Mouse (Mus musculus) heart, postnatal 0 days (tissue): Measurements from ENCODE around the gene Rmdn2. TPM values are rescaled to one million over a fixed set of nuclear protein-coding genes. Genes with fewer than 3 reads are reported as not detected.

Source experiments
- ATAC-seq: fragments of 200-750 bp; cut with Nextera tagmentation; 2 replicates; pipeline ENCODE4 v1.8.0; 2017; ENCODE audit warnings: low read depth, moderate number of reproducible peaks, moderate library complexity; ENCODE audit not compliant: insufficient read depth
- DNase-seq: peaks from one replicate; pipeline ENCODE4 v3.0.0-alpha.2; 2016; ENCODE audit warnings: low spot score
- H3K27ac ChIP-seq: fragments of 300-500 bp; sonication (generic); 2 replicates; pipeline ENCODE4 v1.5.1; 2014; ENCODE audit warnings: low read depth, mild to moderate bottlenecking
- H3K27me3 ChIP-seq: fragments of 300-500 bp; sonication (generic); 2 replicates; pipeline ENCODE4 v1.6.1; 2014; ENCODE audit warnings: low read length, mixed read lengths; ENCODE audit not compliant: control insufficient read depth, insufficient read depth
- H3K36me3 ChIP-seq: fragments of 300-500 bp; sonication (generic); replicated peaks from 2 replicates; pipeline ENCODE4 v1.6.1; 2014; ENCODE audit warnings: low read length, mixed read lengths; ENCODE audit not compliant: control insufficient read depth, insufficient read depth
- H3K4me1 ChIP-seq: fragments of 300-500 bp; sonication (generic); 2 replicates; pipeline ENCODE4 v1.6.1; 2014; ENCODE audit warnings: antibody characterized with exemption; ENCODE audit not compliant: control insufficient read depth, insufficient read depth
- H3K4me2 ChIP-seq: fragments of 300-500 bp; sonication (generic); 2 replicates; pipeline ENCODE4 v1.6.1; 2014; ENCODE audit warnings: low read depth, mild to moderate bottlenecking, low read length, moderate library complexity
- H3K4me3 ChIP-seq: fragments of 300-500 bp; sonication (generic); 2 replicates; pipeline ENCODE4 v1.5.1; 2014; ENCODE audit warnings: low read depth, low read length
- H3K9ac ChIP-seq: fragments of 300-500 bp; sonication (generic); replicated peaks from 2 replicates; pipeline ENCODE4 v1.6.1; 2014; ENCODE audit warnings: low read depth, low read length, mixed read lengths
- H3K9me3 ChIP-seq: fragments of 300-500 bp; sonication (generic); replicated peaks from 2 replicates; pipeline ENCODE4 v1.6.1; 2016; ENCODE audit warnings: low read length; ENCODE audit not compliant: control insufficient read depth
- CTCF ChIP-seq: IDR thresholded peaks from 2 replicates; pipeline ENCODE4 v1.5.1; 2016; ENCODE audit warnings: antibody characterized with exemption, control low read depth, low read depth
- EP300 ChIP-seq: IDR thresholded peaks from 2 replicates; pipeline ENCODE4 v1.6.1; 2016; ENCODE audit warnings: antibody characterized with exemption, low read depth
- WGBS: fragments of 180-500 bp; shearing (Covaris S2); extraction: QIAGEN DNeasy Blood & Tissue Kit; methylation state at CpG from one replicate; pipeline ENCODE4 v1.1.7; 2014; 5-methylcytosine and 5-hydroxymethylcytosine counted together
- polyA plus RNA-seq: library from polyadenylated mRNA; unstranded; fragments of >200 nt; fragmentation: Nextera tagmentation; extraction: Ambion mirVana; gene quantifications from 2 replicates; pipeline ENCODE4 v1.2.1, GENCODE M21; 2015
- total RNA-seq: library from RNA; depleted of rRNA; stranded (reverse); fragments of >200 nt; gene quantifications from 2 replicates; pipeline ENCODE4 v1.2.3, GENCODE M21; 2014; ENCODE audit warnings: low replicate concordance

Gene Rmdn2
- total and polyA plus RNA-seq, 2 experiments from 2014 or later, result 3.0 to 11.4 TPM

DNA sequence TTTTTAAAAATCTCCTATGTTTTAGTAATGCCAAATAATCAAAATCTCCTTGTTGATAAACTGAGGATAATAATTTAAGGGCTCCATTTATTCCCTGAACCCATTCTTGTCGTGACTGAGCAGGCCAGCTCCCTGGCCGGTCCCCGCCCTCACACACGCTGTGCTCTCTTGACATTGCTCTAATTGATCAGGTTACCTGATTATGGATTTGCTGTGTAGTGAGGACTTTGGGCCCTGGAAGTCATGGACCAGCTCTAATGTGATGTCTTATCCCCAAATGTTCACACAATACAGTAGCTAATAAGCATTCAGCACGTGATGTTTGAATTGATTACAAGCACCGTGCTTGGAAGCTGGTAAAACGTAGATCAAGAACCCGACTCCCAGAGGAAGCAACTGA is 47.2 kb downstream of the Rmdn2 start:
- Histone ChIP-seq H3K36me3 (no peaks in the 10 kb centered on the region), H3K27ac (no peak overlapping the region)
- TF ChIP-seq EP300 (no peak), CTCF (no peak)

DNA sequence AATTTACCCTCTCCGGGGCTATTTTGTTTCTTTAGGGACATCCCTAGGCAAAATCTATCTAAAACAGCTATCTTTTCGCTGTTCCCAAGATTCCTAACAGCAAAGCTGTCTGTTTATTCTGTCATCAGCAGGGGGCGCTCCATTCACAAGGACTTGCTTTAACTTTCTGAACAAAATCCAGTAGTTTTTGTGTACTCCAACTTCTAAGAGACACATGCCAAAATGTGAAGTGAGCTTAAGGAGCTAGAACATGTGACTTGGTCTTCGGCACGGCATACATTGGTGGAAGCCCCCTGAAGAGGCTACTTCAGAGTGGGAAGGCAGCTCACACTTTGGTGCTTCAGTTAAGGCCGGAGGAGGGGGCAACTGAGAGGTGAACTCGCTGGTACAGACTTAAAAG is 49.7 kb downstream of the Rmdn2 start:
- Histone ChIP-seq H3K27ac (no peak overlapping the region), H3K9ac (no peak overlapping the region), H3K4me1 (no peaks in the 10 kb centered on the region), H3K27me3 (no peaks in the 10 kb centered on the region), H3K4me3 (no peak overlapping the region), H3K9me3 (no peaks in the 10 kb centered on the region), H3K4me2 (no peak overlapping the region), H3K36me3 (no peaks in the 10 kb centered on the region)
- WGBS, result 41% methylated on average over 7 of the region's 7 CpGs
- TF ChIP-seq EP300, result no peak
- TF ChIP-seq CTCF, result peak; percentile 65
- ATAC-seq (no peak), DNase-seq (peak; percentile 7)

More for the DNA sequence above, 47.2 kb downstream of the Rmdn2 start:
- ATAC-seq, result no peak
- no peak for DNase-seq
- no peaks in the 10 kb centered on the region for H3K4me1 ChIP-seq
- no peak overlapping the region for H3K4me3 ChIP-seq
- WGBS, result 76% methylated on average over 8 of the region's 8 CpGs
- H3K9me3 ChIP-seq, result no peaks in the 10 kb centered on the region
- no peak overlapping the region for H3K9ac ChIP-seq
- no peaks in the 10 kb centered on the region for H3K27me3 ChIP-seq
- H3K4me2 ChIP-seq, result no peak overlapping the region

DNA sequence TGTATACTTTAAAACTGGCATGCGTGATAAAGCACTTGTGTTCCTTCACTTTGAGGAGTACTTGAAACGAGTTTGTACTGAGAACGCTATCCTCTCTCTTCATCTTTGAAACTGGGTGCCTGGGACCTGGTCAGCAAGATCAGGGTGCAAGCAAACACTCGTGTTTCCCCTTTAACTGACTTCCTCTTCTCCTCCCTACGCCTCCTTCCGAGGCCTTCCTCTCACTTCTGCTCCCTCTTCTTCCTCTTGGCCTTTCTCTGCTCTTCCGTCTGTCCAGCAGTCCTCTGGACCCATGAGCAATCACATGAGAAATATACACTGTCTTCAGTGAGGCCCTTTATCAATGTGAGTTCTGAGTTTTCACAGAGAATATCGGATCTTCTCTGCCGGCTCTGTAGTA is 50.2 kb downstream of the Rmdn2 start:
- TF ChIP-seq EP300 (no peak), CTCF (no peak)
- ATAC-seq (no peak), DNase-seq (no peak)
- Histone ChIP-seq H3K27ac (no peak overlapping the region), H3K9me3 (no peaks in the 10 kb centered on the region), H3K4me1 (no peaks in the 10 kb centered on the region), H3K4me2 (no peak overlapping the region), H3K4me3 (no peak overlapping the region), H3K36me3 (no peaks in the 10 kb centered on the region), H3K27me3 (no peaks in the 10 kb centered on the region), H3K9ac (no peak overlapping the region)
- WGBS, result 86% methylated on average over 9 of the region's 9 CpGs

DNA sequence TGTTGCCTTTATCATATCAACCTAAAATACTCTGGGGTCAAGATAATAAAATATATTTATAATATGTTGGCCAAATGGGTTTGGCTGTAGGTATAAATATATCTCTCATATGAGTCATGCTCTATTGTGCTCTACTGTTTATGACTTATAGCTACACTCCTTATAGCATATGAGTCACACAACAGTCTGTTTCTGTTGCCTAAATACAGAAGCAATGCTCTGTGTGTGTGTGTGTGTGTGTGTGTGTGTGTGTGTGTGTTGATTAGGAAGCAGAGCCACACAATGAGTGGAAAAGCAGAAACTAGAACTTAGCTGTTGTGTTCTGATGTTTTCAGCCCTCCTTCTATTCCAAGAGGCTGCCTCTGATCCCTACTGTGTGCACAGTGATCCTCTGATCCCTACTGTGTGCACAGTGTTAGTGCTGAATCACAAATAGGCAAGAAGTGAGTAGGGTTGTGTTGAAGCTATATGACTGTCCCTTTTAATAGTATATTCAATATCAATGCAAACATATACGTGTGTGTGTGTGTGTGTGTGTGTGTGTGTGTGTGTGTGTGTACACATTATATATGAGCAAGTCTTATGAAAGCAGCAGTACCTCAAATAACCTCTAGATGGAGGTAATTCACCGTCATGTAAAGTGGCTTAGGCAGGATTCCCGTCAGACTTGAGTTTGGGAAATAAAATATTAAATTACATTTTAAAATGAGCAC is 51.9 kb downstream of the Rmdn2 start:
- no peak overlapping the region for H3K9ac ChIP-seq

DNA sequence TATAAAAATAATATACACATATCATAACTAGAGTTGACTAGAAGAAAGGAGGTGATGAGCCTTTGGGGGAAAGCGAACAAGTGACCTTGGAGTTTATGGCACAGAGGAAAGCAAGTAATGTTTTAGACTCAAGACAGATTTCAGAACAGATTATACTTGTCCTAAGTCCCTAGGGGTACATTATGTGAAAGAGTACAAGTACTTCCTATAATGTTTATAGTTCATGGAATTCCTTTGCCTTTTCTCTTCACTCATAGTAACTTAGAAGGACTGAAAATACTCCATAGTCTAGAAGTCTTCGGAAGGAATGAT is 52.4 kb downstream of the Rmdn2 start:
- Histone ChIP-seq H3K4me2 (no peak overlapping the region), H3K36me3 (no peaks in the 10 kb centered on the region), H3K9ac (no peak overlapping the region), H3K4me1 (no peaks in the 10 kb centered on the region), H3K4me3 (no peak overlapping the region), H3K9me3 (no peaks in the 10 kb centered on the region), H3K27me3 (no peaks in the 10 kb centered on the region), H3K27ac (no peak overlapping the region)
- ATAC-seq, result no peak
- whole genome bisulfite sequencing, result 93% methylated on average over 2 of the region's 2 CpGs
- TF ChIP-seq CTCF, result no peak
- TF ChIP-seq EP300, result no peak
- DNase-seq, result no peak

More for the DNA sequence above, 51.9 kb downstream of the Rmdn2 start:
- no peak overlapping the region for H3K27ac ChIP-seq
- no peak overlapping the region for H3K4me2 ChIP-seq
- TF ChIP-seq EP300 (no peak), CTCF (peak; percentile 74)
- no peaks in the 10 kb centered on the region for H3K27me3 ChIP-seq
- no peaks in the 10 kb centered on the region for H3K4me1 ChIP-seq
- DNase-seq (peak; percentile 47), ATAC-seq (peak; percentile 36; the same call in 1 of the 2 replicates)
- 22% methylated on average over 3 of the region's 3 CpGs for WGBS
- no peak overlapping the region for H3K4me3 ChIP-seq
- H3K36me3 ChIP-seq, result no peaks in the 10 kb centered on the region
- no peaks in the 10 kb centered on the region for H3K9me3 ChIP-seq

DNA sequence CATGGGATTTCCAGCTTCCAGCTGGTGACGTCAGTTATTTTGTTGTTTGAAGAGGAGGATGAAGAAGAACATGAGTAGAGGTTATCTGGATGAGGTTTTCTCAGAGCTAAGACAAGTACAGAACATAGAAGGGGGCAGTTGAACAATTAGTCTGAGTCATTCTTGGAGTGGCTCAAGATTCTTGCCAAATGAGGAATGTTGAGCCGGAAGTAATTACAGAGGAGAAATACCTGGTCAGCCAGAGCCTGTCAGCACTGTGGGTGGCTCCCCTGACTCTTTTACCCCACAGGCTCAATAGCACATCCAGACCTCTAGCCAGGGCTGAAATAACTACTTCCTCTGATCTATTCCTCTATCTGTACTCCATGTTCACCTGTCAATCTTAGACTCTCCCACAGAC is 59.2 kb downstream of the Rmdn2 start:
- Histone ChIP-seq H3K4me1 (no peaks in the 10 kb centered on the region), H3K27me3 (no peaks in the 10 kb centered on the region), H3K36me3 (no peaks in the 10 kb centered on the region), H3K27ac (no peak overlapping the region), H3K9ac (no peak overlapping the region), H3K9me3 (no peaks in the 10 kb centered on the region), H3K4me3 (no peak overlapping the region), H3K4me2 (no peak overlapping the region)
- TF ChIP-seq EP300 (no peak), CTCF (no peak)
- 38% methylated on average over 2 of the region's 2 CpGs for WGBS
- DNase-seq, result no peak
- ATAC-seq, result no peak
